Mouse (Mus musculus) MN1 (cell line): ENCODE measurements around the gene Sema7a.
A peak's percentile ranks its signal among the peaks of the same experiment; 100 is the strongest.

ENCODE experiments used
- DNase-seq: peaks from one replicate; pipeline ENCODE4 v3.0.0-alpha.2; 2016; ENCODE audit warnings: low spot score

The Sema7a gene

DNA sequence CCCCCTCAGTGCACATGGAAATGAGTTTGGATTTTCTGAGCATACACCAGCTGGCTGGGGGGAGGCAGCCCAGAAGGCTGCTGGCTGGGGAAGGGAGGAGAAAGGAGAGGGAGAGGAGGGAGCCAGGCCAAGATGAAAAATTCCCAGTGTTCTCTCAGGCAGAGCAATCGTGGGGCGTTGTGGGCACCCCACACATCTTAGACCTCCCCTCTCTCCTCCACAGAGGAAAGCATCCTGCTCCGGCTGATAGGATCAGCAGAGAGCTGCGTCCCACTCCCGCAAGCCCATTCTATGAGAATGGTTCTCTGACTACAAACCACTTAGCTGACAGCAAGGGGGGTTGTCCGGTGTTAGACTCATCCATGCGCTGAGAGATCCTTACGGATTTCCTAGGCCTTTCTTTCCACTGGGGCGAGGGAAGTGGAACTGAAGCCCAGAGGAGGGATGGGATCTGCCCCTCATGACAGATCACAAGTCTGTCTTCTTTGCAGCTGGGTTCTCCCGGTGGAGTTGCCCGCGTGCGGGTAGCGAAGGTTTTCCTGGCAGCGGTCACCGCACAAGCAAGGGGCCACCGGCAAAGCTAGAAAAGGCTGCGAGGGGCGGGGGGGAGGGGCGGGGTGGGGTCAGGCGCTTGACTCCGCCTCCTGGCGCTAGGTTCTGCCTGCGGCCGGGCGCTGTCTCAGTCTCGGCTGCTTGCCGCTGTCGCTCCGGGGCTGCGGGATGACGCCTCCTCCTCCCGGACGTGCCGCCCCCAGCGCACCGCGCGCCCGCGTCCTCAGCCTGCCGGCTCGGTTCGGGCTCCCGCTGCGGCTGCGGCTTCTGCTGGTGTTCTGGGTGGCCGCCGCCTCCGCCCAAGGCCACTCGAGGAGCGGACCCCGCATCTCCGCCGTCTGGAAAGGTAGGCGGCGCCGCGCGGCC, at the start of gene Sema7a:
TSS of gene Sema7a (plus strand) at position 682 of the 918 bp plus-strand sequence.
- peak; percentile 69 for DNase-seq

DNA sequence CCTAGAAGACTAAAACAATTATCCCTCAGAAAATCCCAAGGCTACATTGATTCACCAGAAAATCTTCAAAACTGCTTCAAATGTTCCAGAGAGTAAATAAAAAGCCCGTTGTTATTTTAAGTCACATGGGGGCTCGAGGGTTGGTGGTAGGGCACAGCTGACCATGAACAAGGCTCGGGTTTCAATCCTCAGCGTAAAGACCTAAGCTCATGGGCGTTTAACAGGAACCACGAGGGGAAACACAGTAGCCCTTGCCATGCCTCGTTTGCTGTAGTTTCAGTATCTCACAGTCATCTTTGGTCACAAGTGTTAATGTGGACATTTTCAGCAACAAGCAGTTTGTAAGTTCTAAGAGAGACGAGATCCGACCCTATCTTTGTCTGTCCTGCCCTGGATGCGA, 39.4 kb upstream of the Sema7a start:
- DNase-seq: peak; percentile 21

DNA sequence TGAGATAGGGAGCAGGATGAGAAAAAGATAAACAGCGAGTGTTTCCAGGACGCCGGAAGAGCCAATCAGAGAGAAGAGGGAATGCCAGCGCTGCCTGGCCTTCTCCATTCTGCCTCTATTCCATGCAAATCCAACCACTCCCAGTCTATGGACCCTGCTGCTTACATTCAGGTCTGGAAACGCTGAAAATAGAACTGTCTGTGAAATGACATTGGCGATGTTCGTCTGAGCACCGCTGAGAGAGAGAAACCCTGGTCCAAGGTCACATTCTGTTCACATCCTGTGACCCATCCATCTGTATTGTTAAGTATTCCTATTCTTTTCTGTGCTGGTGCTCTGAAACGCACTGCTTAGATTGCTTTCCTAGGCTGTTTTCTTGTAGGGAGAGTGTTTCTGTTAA, 38.7 kb upstream of the Sema7a start:
- peak; percentile 23 for DNase-seq

DNA sequence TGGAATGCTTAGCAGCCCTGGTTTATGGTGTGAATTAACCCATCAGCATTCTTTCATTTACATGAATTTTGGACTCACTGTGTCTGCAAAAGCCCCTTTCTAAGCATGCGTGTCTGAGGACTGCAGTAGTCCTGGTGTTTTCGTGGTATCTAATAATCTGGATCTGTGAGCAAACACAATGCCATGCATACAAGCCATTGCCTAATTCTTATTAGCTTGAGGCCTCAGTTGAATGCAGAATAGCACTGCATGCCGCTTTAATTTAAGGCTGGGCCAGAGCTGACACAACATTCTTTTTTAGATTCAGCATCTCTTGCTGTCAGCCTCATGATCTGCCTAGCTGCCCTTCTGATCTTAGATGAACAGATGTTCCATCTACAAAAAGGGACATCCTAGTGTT, 38.3 kb upstream of the Sema7a start:
- no peak for DNase-seq

DNA sequence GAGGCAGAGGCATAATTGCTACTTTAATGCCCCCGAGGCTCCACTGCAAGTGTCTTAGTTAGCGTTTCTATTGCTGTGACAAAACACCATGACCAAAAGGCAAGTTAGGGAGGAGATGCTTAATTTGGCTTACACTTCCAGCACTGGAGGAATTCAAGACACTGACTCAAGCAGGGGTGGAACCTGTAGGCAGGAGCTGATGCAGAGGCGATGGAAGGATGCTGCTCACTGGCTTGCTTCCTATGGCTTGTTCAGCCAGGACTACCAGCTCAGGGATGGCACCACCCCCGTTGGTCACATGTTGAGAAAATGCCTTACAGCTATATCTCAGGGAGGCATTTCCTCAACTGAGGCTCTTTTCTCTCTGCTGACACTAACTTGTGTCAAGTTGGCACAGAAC, 37.8 kb upstream of the Sema7a start:
- peak; percentile 16 for DNase-seq

DNA sequence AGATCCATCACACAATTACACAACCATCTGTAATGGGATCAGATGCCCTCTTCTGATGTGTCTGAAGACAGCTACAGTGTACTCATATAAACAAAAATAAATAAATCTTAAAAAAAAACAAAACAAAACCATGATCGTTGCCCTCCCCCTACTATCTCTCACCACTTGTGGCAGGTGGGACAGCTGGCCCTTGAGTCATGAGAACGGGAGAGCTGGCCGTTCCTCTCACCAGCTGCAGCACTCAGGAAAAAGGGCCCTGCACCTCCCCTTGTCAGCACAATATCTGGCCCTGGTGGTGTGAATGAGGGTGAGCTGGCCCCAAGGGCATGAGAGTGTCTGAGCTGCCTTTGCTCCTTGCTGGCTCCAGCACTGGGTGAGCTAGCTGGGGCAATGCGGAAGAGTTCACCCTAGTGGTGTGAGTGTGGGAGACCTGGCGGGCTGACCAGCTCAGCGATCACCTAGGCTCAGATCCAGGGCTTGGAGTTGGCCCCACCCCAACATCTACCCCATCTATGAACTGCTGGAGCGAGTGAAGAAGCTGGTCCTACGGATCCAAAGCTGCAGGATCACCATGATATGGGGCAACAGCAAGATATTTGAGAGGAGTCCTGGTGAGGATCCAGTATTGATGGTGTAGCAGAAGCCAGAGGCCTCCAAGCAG, 36.2 kb upstream of the Sema7a start:
- no peak for DNase-seq

DNA sequence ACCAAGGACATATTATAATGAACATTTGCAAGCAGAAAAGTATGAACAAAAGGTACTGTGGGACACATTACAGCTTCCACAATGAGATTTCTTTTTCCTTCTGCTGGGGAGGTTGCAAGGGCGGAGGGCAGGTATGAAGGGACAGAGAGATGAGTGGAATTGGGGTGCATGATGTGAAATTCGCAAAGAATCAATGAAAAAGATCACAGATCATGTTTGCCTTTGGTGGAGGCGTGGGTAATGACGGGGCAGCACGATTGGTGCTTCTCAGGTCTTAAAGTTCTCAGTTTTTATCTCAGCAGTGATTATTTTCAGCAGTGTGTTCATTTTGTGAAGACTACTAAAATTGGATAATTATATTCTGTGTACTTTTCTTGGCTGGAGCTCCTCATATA, 35.7 kb upstream of the Sema7a start:
- no peak for DNase-seq

DNA sequence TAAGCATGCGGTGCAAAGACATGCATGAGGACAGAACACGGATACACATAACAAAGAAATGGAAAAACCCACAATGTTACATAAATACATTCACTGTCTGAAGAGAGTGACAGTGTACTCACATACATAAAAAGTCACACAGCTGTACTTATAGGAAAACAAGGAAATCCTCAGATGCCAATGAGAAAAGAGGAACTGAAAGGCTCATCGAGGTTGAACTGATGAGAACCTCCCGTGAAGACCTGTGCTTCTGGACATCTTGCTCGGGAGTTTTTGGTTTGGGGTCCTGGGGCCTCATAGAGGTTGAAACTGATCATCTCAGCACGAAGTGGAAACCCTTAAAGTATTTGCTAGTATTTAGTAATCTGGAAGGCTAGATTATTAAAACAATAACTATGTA, 32.7 kb upstream of the Sema7a start:
- no peak for DNase-seq

DNA sequence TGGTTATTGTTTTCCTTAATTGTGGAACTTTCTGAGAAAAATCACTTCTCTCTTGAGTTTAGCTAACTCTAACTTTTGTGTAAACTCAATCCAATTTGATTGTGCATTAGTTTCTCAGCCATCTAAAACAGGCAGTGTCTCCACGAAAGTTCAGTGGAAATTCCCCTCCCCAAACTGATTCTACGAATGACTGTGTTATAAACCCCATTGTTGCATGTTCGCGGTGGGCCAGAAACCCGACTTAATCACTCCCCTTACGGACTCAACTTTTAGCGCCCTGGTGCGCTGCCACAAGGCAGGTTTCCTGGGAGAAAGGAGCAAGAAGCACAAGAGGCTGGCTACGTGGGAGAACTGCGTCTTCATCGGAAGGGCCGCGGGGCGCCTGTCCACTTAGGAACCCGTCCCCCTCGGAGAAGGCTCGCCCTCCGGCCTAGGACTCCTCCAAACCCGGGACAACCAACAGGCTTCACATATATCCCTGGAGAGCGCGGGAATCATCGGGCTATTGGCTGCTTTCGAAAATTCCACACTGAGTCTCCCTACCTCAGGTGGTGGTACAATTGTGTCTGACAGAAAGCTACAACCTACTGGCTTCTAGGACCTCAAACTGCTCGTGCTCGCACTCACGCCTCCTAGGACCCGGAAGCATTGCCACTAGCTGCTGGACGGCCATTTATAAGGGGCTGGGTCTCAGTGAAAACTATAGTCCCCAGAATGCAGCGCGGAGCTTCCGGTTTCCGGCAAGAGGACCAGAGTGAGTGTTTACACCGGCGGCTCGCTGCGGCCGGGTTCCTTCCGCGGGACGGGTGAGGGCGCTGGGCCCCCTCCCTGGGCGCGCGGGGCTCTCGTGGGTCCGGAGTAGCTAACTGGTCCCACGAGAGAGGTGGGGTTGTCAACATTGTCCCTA, 29.4 kb upstream of the Sema7a start, which contains the start of gene Ubl7:
TSS of gene Ubl7 (plus strand) at position 726 of the 907 bp plus-strand sequence.
- DNase-seq: peak; percentile 91

DNA sequence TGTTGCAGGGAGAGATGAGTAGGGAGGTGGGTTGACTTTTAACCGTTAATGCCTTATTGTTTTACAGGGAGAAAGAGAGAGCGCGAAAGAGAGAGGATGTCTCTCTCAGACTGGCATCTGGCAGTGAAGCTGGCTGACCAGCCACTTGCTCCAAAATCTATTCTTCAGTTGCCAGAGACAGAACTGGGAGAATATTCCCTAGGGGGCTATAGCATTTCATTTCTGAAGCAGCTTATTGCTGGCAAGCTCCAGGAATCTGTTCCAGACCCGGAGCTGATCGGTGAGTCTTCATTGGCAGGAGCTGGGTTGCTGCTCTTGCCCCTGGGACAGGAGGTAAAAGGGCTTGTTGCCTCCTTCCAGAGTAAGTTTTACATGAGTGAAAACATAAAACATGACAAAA, 27.3 kb upstream of the Sema7a start:
- DNase-seq: peak; percentile 85

DNA sequence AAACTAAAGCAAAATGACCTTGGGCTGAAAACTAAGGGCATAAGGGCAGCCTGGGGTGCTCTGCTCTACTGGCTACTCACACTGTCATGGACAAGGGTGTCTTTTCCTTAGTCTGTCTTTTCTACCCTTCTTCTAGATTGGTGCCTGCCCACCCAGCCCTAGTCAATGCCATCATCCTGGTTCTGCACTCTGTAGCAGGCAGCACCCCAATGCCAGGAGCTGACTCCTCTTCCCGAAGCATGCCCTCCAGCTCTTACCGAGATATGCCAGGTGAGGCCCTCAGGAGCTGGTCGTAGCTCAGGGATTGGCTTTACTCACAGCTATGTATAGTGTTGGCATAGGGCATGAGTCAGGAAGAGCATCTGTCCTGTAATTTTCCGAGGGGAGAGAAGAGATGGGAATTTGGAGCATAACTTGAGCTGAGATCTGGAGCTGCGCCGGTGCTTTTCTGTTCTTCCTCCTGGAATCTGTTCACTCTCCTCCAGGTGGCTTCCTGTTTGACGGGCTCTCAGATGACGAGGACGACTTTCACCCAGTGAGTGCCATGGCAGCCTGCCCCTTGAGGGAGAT, 18.3 kb upstream of the Sema7a start:
- DNase-seq: no peak

DNA sequence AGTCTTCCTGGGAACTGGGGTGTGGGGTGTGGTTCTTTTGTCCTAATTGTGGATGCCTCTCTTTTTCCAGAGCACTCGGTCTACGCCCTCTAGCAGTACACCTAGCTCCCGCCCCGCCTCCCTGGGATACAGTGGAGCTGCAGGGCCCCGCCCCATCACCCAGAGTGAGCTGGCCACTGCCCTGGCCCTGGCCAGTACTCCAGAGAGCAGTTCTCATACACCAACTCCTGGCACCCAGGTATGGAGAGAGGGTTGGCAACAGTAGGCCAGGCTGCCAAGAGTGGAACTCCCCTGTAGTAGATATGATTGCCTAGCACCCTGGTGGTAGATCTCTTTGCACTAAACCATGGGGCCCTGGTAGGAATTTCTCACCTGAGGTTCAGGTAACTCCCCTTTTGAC, 17.5 kb upstream of the Sema7a start:
- DNase-seq: no peak

DNA sequence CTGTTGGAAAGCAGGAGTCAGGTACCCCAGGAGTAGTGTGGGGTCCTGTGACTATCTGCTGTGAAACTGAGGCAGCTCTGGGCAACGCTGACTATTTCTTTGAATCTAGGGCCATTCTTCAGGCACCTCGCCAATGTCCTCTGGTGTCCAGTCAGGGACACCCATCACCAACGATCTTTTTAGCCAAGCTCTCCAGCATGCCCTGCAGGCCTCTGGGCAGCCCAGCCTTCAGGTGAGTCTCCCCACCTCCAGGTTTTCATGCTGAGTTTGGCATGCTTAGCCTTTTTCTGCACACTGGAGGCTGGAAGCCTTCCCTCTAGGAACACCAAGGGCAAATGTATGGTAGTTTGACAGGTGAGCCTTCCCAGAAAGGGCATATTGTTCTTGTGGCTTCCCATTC, 16.9 kb upstream of the Sema7a start:
- DNase-seq: no peak

DNA sequence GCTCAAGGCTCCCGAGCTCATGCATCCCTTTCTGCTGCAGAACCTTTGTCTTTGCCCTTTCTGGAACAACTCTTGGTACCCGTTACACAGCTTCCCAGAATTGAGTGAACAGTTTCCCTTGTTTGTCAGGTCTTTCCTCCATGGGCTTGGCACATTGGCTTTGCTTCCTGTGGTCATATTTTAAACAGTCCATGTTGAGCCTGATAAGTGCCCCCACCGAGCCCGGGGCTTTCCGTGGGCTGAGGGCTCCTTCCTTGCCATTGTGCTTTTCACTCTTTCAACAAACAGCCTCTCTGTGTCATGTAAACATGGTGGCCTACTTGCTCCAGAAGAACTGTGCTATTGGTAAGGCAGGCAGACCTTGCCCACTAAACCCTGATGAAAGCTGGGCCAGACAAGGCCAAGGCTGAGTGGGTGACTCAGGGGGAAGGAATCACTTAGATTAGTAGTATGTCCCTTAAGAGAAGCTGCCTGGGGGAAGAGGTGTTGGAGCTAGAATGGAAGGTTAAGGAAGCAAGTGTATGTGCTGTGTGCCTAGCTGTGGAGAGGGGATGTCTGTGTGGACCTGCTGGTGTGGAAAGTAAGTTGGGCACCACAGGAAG, 8.6 kb upstream of the Sema7a start:
- DNase-seq: no peak

DNA sequence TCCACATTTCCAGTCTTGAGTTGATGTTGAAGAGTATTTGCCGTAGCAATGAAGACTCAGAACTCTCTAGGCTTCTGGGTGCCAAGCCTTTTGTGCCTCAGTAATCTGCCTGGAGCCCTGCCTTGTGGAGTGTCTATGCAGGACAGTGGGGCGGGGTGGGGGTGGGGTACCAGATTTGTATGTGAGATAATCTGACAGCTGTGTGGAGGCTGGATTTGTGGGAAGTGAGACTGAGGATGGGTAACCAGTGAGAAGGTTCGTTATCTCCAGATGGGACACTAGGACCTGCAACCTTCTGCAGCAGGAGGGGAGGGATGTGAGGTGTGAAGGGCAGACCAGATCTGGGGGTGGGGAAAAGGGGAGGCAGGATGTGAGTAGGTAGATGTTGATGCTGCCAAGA, 7.7 kb upstream of the Sema7a start:
- DNase-seq: no peak

DNA sequence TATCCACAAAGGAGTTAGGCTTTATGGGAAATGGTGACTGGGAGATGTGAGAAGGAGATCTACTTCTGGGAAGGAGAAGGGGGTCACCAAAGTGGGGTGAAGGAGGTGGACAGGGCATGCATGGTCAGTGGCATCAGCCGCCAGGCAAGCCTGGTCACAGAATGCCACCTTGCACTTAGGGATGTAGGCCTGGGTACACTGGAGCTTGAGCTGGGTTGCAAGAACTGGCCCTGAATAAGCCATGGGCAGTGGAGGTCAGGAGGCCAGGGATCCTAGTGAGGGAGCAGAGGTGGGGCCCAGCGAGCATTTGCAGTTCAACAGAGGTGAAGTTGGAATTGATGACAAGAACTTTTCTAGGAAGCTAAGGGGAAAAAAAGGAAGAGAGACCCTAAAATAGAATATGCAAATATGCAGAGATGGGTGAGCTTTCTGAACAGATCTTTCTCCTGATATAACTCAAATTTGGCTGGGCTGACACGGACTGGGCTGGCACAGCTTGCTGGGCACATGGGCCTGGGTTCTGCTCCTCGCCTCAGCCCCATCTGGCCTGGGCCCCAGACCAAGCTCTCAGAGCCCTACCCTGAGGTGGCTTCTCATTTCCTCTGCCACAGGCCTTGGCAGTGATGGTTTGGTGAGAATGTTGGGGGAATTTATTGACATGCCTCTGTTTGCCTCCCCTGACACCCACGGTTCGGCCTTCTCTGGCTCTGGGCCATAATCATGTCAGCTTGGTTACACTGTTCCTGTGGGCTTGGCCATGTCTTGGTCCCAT, 6.9 kb upstream of the Sema7a start:
- no peak for DNase-seq

DNA sequence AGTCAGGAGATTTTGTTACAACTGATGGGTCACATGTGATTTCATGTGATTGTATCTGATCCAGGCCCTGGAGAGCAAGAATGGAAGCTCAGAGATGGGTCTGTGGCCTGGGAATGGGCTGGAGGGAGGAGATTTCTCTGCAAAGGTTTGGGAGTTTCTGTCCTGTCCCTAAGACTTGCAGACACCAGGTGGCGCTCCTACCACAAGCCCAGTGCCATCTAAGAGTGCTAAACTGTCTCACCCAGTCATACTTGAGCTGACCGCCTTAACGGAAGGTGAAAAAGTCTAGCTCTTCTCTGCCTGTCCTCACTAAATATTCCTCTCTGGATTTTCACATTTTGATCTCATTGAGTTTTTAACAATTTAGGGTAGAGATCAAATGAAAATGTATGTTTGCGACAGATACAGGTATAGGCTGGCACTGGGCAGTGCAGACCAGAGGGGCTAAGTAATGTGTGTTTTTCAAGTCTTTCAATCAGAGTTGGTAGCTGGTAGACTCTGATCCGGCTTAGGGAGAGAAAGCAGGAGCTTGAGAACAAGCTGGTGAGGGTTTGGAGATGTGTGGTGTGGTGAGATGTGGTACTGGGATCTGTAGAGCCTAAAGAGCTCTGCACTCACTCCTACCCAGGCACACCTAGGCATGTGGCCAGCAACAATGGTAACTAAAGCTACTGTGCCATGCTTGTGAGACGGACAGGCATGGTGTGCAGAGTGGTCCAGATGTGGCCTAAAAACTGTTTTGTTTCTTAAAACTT, 4.1 kb upstream of the Sema7a start:
- DNase-seq: peak; percentile 75

DNA sequence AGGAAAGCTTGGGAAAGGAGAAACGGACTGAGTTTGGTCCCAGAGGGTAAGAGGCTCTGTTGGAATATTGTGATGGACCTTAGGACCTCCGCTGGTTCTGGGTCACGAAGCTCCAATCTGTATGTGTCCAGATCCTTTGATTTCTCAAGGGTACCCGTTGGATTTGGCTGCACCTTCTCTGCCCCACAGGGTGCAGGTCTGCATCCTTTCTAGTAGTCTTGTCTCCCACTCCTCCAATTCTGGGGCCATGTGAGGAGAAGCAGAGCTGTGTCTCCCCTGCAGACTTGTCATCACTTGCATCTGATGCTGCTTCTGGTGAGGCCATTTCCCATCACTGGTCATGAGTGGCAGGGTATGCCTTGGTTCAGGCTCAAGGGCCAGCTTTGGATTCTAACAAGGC, 2.7 kb upstream of the Sema7a start:
- no peak for DNase-seq

DNA sequence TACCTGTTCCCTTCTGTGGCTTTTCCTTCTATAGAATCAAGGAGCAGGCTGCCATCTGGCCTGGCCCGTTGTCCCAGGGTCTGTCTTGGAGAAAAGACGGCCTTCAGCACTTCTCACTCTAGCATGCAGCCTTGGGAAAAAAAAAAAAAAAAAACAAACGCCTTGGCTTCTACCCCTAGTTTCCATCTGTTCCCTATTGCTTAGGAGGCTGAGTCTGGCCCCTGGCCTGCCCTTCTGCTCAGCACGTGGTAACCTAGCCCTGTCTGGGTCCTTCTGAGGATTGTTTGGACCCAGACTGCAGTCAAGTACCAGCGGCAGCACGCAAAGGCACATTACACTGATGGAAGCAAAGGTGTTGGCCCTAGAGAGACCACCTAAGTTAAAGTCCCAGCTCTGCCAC, 2.3 kb upstream of the Sema7a start:
- no peak for DNase-seq
